Mouse (Mus musculus) right cerebral cortex, postnatal 36 days (tissue): ENCODE measurements around the gene H6pd.

ENCODE experiments used
- DNase-seq, 2 experiments: peaks; one replicate each; pipeline ENCODE4 v3.0.0; 2022; ENCODE audit warnings: low spot score in 2 of 2, mixed read lengths in 1 of 2

Gene H6pd

GRCm38 (mm10) chr4:149975730-149976254 is 33.0 kb downstream of the H6pd start:
- DNase-seq = no peak

- DNase-seq = no peak
Observed at GRCm38 (mm10) chr4:149975291-149975690, 33.5 kb downstream of the H6pd start.

GRCm38 (mm10) chr4:149971393-149971792 is 37.4 kb downstream of the H6pd start:
- DNase-seq = no peak

GRCm38 (mm10) chr4:149968526-149968925 is 40.3 kb downstream of the H6pd start:
- DNase-seq = no peak

GRCm38 (mm10) chr4:149966963-149967362 is 41.9 kb downstream of the H6pd start:
- no peak for DNase-seq

- no peak for DNase-seq
Observed at GRCm38 (mm10) chr4:149966252-149966651, 42.6 kb downstream of the H6pd start.

GRCm38 (mm10) chr4:149965672-149966071 is 43.2 kb downstream of the H6pd start:
- DNase-seq = no peak

- DNase-seq = no peak
Observed at GRCm38 (mm10) chr4:149965242-149965641, 43.6 kb downstream of the H6pd start.

GRCm38 (mm10) chr4:149964770-149965169 is 44.1 kb downstream of the H6pd start:
- no peak for DNase-seq

GRCm38 (mm10) chr4:149964285-149964684 is 44.5 kb downstream of the H6pd start:
- no peak for DNase-seq

- no peak for DNase-seq
Observed at GRCm38 (mm10) chr4:149960391-149960790, 48.4 kb downstream of the H6pd start.

GRCm38 (mm10) chr4:149959816-149960215 is 49.0 kb downstream of the H6pd start:
- DNase-seq = no peak

- peak; percentile 50 to 70 for DNase-seq
Observed at GRCm38 (mm10) chr4:149958566-149958965, 50.3 kb downstream of the H6pd start.

GRCm38 (mm10) chr4:149956048-149956447 is 52.8 kb downstream of the H6pd start:
- DNase-seq = no peak

GRCm38 (mm10) chr4:149955631-149956030 is 53.2 kb downstream of the H6pd start:
- DNase-seq = no peak

GRCm38 (mm10) chr4:149954893-149955439 is 53.9 kb downstream of the H6pd start, which contains the start of gene Spsb1:
Gene Spsb1, minus strand, starts transcription at chr4:149955043.
- DNase-seq = peak; percentile 91 to 93

- DNase-seq = peak in 1 of 2 experiments; percentile 36
Observed at GRCm38 (mm10) chr4:149953621-149954481, 55.0 kb downstream of the H6pd start.

- no peak for DNase-seq
Observed at GRCm38 (mm10) chr4:149952201-149952600, 56.6 kb downstream of the H6pd start.

GRCm38 (mm10) chr4:149951201-149951600 is 57.6 kb downstream of the H6pd start:
- DNase-seq = no peak

GRCm38 (mm10) chr4:149949691-149950090 is 59.1 kb downstream of the H6pd start:
- DNase-seq = no peak

GRCm38 (mm10) chr4:149948119-149948518 is 60.7 kb downstream of the H6pd start:
- DNase-seq = no peak

- DNase-seq = no peak
Observed at GRCm38 (mm10) chr4:149947396-149947795, 61.4 kb downstream of the H6pd start.

GRCm38 (mm10) chr4:149945194-149945593 is 63.6 kb downstream of the H6pd start:
- DNase-seq = no peak
